In the genomic region with DNA sequence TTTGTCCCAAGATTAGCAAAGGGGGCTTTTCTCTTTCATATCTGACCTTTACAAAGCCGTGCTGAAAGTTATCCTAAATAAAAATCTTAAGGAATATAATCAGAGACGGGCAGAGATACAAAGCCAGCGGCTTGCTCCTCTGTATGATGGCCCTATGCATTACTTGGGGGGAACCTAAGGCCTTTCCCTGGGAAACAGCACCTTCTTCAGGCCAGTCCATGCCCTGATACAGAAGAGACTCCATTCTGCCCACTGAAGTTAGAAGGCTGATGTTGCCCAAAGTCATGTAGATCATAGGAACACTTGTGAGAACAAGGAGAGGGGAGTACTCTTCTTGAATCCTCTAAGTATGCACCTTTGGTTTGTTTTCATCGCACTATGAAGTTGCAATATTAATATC, we compare ENCODE assay signal across 24 mouse cellular contexts. TPM values are rescaled to one million over a fixed set of nuclear protein-coding genes. Genes with fewer than 3 reads are reported as not detected.
A peak's percentile ranks its signal among the peaks of the same experiment; 100 is the strongest.
DNase-seq lines count a peak whose midpoint lies in the region; ATAC-seq and TF ChIP-seq lines count a peak whose summit lies in the region.
"Had no signal": no experiment of that assay in that cellular context is flagged by ENCODE, and none has a peak within 500 bp of the region (broad histone marks: within the 10 kb centered on the region; RNA-seq: fewer than 3 reads in every experiment).

No protein-coding gene starts in this region.

- no peaks in the 10 kb centered on the region for H3K36me3 ChIP-seq in kidney, postnatal 0 days (ENCODE audit: insufficient read depth, low read length)
- no peaks in the 10 kb centered on the region for H3K36me3 ChIP-seq in kidney, embryonic 16.5 days (ENCODE audit: insufficient read depth, low read length)
- H3K36me3 ChIP-seq in lung, embryonic 14.5 days (ENCODE audit: insufficient read depth) = peaks cover 9% of the 10 kb centered on the region; the same call in 1 of the 2 replicates
- H3K36me3 ChIP-seq: embryonic facial prominence, embryonic 12.5 days; G1E; hindbrain, embryonic 13.5 days; intestine, embryonic 15.5 days; liver, embryonic 15.5 days; midbrain, embryonic 10.5 days had no signal

- H3K4me3 ChIP-seq in gastrocnemius, adult 2 months = no peak overlapping the region
- no peak overlapping the region for H3K4me3 ChIP-seq in kidney, postnatal 0 days (replicated peaks; ENCODE audit: low read depth, low read length)
- H3K4me3 ChIP-seq in kidney, embryonic 16.5 days (ENCODE audit: low read length) = no peak overlapping the region
- no peak overlapping the region for H3K4me3 ChIP-seq in lung, embryonic 14.5 days (ENCODE audit: low read depth, low read length)
- H3K4me3 ChIP-seq: embryonic facial prominence, embryonic 12.5 days; erythroblast, embryonic 14.5 days; forebrain, embryonic 13.5 days; hindbrain, embryonic 13.5 days; intestine, embryonic 15.5 days; limb, embryonic 12.5 days; liver, embryonic 15.5 days; midbrain, embryonic 10.5 days had no signal

- H3K4me2 ChIP-seq in kidney, postnatal 0 days (ENCODE audit: low read length) = no peak overlapping the region
- no peak overlapping the region for H3K4me2 ChIP-seq in kidney, embryonic 16.5 days (replicated peaks; ENCODE audit: low read depth, low read length)
- H3K4me2 ChIP-seq in lung, embryonic 14.5 days = no peak overlapping the region
- H3K4me2 ChIP-seq: embryonic facial prominence, embryonic 12.5 days; forebrain, embryonic 13.5 days; hindbrain, embryonic 13.5 days; intestine, embryonic 15.5 days; limb, embryonic 12.5 days; liver, embryonic 15.5 days had no signal

- H3K9ac ChIP-seq in kidney, postnatal 0 days (ENCODE audit: low read depth, low read length) = no peak overlapping the region
- H3K9ac ChIP-seq in kidney, embryonic 16.5 days (replicated peaks; ENCODE audit: low read length) = no peak overlapping the region
- no peak overlapping the region for H3K9ac ChIP-seq in lung, embryonic 14.5 days
- H3K9ac ChIP-seq: embryonic facial prominence, embryonic 12.5 days; forebrain, embryonic 13.5 days; hindbrain, embryonic 13.5 days; intestine, embryonic 15.5 days; limb, embryonic 12.5 days; liver, embryonic 15.5 days had no signal

- H3K9me3 ChIP-seq in kidney, postnatal 0 days (replicated peaks; ENCODE audit: low read length) = no peaks in the 10 kb centered on the region
- no peaks in the 10 kb centered on the region for H3K9me3 ChIP-seq in kidney, embryonic 16.5 days (ENCODE audit: low read length)
- no peaks in the 10 kb centered on the region for H3K9me3 ChIP-seq in lung, embryonic 14.5 days (ENCODE audit: low read depth, low read length)
- H3K9me3 ChIP-seq: embryonic facial prominence, embryonic 12.5 days; forebrain, embryonic 13.5 days; hindbrain, embryonic 13.5 days; intestine, embryonic 15.5 days; limb, embryonic 12.5 days; liver, embryonic 15.5 days; midbrain, embryonic 10.5 days had no signal

- no peaks in the 10 kb centered on the region for H3K4me1 ChIP-seq in kidney, postnatal 0 days (replicated peaks; ENCODE audit: insufficient read depth, low read length)
- no peaks in the 10 kb centered on the region for H3K4me1 ChIP-seq in kidney, embryonic 16.5 days (ENCODE audit: insufficient read depth, low read length)
- H3K4me1 ChIP-seq in lung, embryonic 14.5 days (ENCODE audit: insufficient read depth) = peaks cover 9% of the 10 kb centered on the region
- H3K4me1 ChIP-seq: forebrain, embryonic 13.5 days; hindbrain, embryonic 13.5 days; intestine, embryonic 15.5 days; liver, embryonic 15.5 days had no signal

- intact Hi-C loops in gastrocnemius, adult 2 months (cut with DNase I) = no loop called here
- intact Hi-C loops in gastrocnemius, postnatal 14 days (cut with DNase I; ENCODE audit: low total_unique reads) = loop anchor here (10.0 kb wide), 2 partner anchors 48 to 298 kb away; no protein-coding TSS in a partner anchor

- no peak for ATAC-seq in kidney, postnatal 0 days (replicated peaks; ENCODE audit: low FRiP score, low read depth)
- no peak for ATAC-seq in kidney, embryonic 16.5 days (ENCODE audit: low FRiP score, low TSS enrichment)
- ATAC-seq in lung, embryonic 14.5 days (ENCODE audit: insufficient read depth) = no peak
- ATAC-seq: CD4-positive, CD25-positive, alpha-beta regulatory T cell, adult 4 months; forebrain, embryonic 13.5 days; intestine, embryonic 15.5 days had no signal

- WGBS in kidney, postnatal 0 days = 91% methylated on average over 4 of the region's 4 CpGs
- 89% methylated on average over 4 of the region's 4 CpGs for WGBS in kidney, embryonic 16.5 days
- 68% methylated on average over 4 of the region's 4 CpGs for WGBS in lung, embryonic 14.5 days

- no peaks in the 10 kb centered on the region for H3K27me3 ChIP-seq in kidney, postnatal 0 days (ENCODE audit: insufficient read depth, low read length)
- no peaks in the 10 kb centered on the region for H3K27me3 ChIP-seq in kidney, embryonic 16.5 days (ENCODE audit: insufficient read depth, low read length)
- H3K27me3 ChIP-seq in lung, embryonic 14.5 days (ENCODE audit: insufficient read depth, low read length) = no peaks in the 10 kb centered on the region
- H3K27me3 ChIP-seq: embryonic facial prominence, embryonic 12.5 days; forebrain, embryonic 13.5 days; hindbrain, embryonic 13.5 days; intestine, embryonic 15.5 days; limb, embryonic 12.5 days; liver, embryonic 15.5 days had no signal

- DNase-seq in gastrocnemius, adult 2 months = no peak
- no peak for DNase-seq in gastrocnemius, postnatal 14 days
- no peak for DNase-seq in kidney, postnatal 0 days (ENCODE audit: low spot score)
- no peak for DNase-seq in lung, embryonic 14.5 days
- no peak for DNase-seq in lung, postnatal 14 days
- no peak for DNase-seq in adrenal gland, adult 2 months
- DNase-seq: adrenal gland, postnatal 36 days; cerebellum, adult 9-10 months; gastrocnemius, postnatal 25 days; heart, postnatal 10 days; kidney, postnatal 14 days; thymus, postnatal 14 days had no signal

- H3K27ac ChIP-seq in gastrocnemius, adult 2 months = no peak overlapping the region
- H3K27ac ChIP-seq in kidney, postnatal 0 days = no peak overlapping the region
- H3K27ac ChIP-seq in kidney, embryonic 16.5 days (ENCODE audit: low read length) = no peak overlapping the region
- no peak overlapping the region for H3K27ac ChIP-seq in lung, embryonic 14.5 days (ENCODE audit: low read depth)
- H3K27ac ChIP-seq: embryonic facial prominence, embryonic 12.5 days; forebrain, embryonic 13.5 days; hindbrain, embryonic 13.5 days; intestine, embryonic 15.5 days; limb, embryonic 12.5 days; liver, embryonic 15.5 days; macrophage; midbrain, embryonic 10.5 days had no signal

- TF ChIP-seq CTCF in gastrocnemius, adult 2 months (IDR thresholded peaks at IDR 0.05) = peak; percentile 60
- TF ChIP-seq CTCF in kidney, postnatal 0 days (IDR thresholded peaks at IDR 0.05; ENCODE audit: low read depth) = peak; percentile 52
- peak; percentile 41; the same call in 1 of the 2 replicates for TF ChIP-seq CTCF in lung, embryonic 14.5 days (IDR thresholded peaks at IDR 0.05; ENCODE audit: low read depth)

RNA-seq across cellular contexts. Expression of gene Tgfb2, which starts 13.4 kb away (rescaled TPM):
- 10 to 100 TPM in 1 of 2 experiments, 1 to 10 TPM in 1; 6.5 to 14.1 TPM for total RNA-seq in gastrocnemius, adult 2 months (2021)
- 10 to 100 TPM; 15.7 to 23.8 TPM for total RNA-seq in gastrocnemius, postnatal 14 days (2021)
- 15.4 and 17.1 TPM in 2 replicates for polyA plus RNA-seq in kidney, postnatal 0 days (2015; fragmentation: Nextera tagmentation; extraction: Ambion mirVana)
- polyA plus RNA-seq in kidney, embryonic 16.5 days (2015; fragmentation: Nextera tagmentation; extraction: Ambion mirVana) = 17.5 and 20.6 TPM in 2 replicates
- 83.9 and 86.5 TPM in 2 replicates for polyA plus RNA-seq in lung, embryonic 14.5 days (2014; fragmentation: Nextera tagmentation; extraction: Ambion mirVana)
- 1 to 10 TPM; 1.7 to 2.6 TPM for total RNA-seq in adrenal gland, adult 2 months (2021)
- polyA plus RNA-seq in adrenal gland, adult 2 months (2012; rRNA removed) = 0.95 and 1.1 TPM in 2 replicates
- polyA plus RNA-seq: erythroblast, embryonic 14.5 days had no signal

RNA-seq across cellular contexts. Expression of gene Rrp15, which starts 56.8 kb away (rescaled TPM):
- total RNA-seq in gastrocnemius, adult 2 months (2021) = 10 to 100 TPM; 12.1 to 13.7 TPM
- 10 to 100 TPM; 10.9 to 14.4 TPM for total RNA-seq in gastrocnemius, postnatal 14 days (2021)
- 57.5 and 57.8 TPM in 2 replicates for polyA plus RNA-seq in kidney, postnatal 0 days (2015; fragmentation: Nextera tagmentation; extraction: Ambion mirVana)
- 69.3 and 73.1 TPM in 2 replicates for polyA plus RNA-seq in kidney, embryonic 16.5 days (2015; fragmentation: Nextera tagmentation; extraction: Ambion mirVana)
- polyA plus RNA-seq in lung, embryonic 14.5 days (2014; fragmentation: Nextera tagmentation; extraction: Ambion mirVana) = 79.0 and 79.7 TPM in 2 replicates
- total RNA-seq in adrenal gland, adult 2 months (2021) = 10 to 100 TPM; 23.6 to 26.0 TPM
- 1.3 TPM in 2 replicates for polyA plus RNA-seq in adrenal gland, adult 2 months (2012; rRNA removed)

Comparison
In these comparisons a context has a peak if more than half of its experiments do, and no peak if none do; other contexts are left out.
1. RNA of gene Rrp15, which starts 56.8 kb away (polyA plus RNA-seq): 79.0 to 79.7 TPM in lung, embryonic 14.5 days, 69.3 to 73.1 TPM in kidney, embryonic 16.5 days and 57.5 to 57.8 TPM in kidney, postnatal 0 days; 1.3 TPM in adrenal gland, adult 2 months; every median in the first group is over 10 times any median in the second.
2. Peak in every context shown above with its lines, with median percentiles within 50 percentile points of each other: CTCF ChIP-seq.